Mouse (Mus musculus): Measurements from ENCODE around the gene Abhd6.

DNA sequence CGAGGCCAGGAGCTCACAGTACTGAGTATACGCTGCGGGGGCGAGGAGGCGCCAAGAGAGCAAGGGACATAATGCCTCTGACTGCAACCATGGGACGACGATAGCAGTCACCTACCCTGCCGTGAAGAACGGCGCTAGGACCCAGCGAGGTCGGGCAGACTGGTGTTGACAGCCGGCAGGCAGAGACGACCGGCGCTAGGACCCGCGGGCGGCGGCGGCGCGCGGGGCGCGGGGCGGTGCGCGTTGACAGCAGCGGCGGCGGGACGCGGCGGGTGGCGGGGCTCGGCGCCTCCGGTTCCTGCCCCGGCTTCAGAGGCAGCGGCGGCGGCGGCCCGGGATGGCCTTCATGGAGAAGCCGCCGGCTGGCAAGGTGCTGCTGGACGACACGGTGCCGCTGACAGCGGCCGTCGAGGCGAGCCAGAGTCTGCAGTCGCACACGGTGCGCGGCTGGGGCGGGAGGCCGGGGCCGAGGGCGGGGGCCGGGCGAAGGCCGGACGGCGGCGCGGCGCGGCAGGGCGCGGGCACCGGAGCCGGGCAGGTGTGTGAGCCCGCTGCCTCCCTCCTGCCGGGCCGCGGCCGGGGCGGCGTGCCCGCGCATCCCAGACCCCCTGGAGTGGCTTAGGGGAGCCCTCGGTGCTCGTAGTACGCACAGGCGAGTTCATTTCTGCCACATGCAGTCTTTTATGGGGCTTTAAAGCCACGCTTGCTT is 95.4 kb downstream of the Abhd6 start, which contains the start of gene Pxk:
- TF ChIP-seq MAZ (IDR thresholded peaks at IDR 0.05; ENCODE audit: low read depth, low read length), result peak; percentile 53; the same call in 1 of the 2 replicates
- no peak for TF ChIP-seq ZC3H11A (IDR thresholded peaks at IDR 0.05; ENCODE audit: low read depth, low read length)
- TF ChIP-seq HCFC1 (IDR thresholded peaks at IDR 0.05; ENCODE audit: low read depth, low read length), result peak; percentile 75
- peak in 1 of 2 experiments; percentile 52; a peak in 1 of 4 replicates for TF ChIP-seq POLR2A (IDR thresholded peaks at IDR 0.05; ENCODE audit: control insufficient read depth in 1 of 2, insufficient read depth in 1 of 2, low read depth in 1 of 2, low read length in 2 of 2, poor library complexity in 1 of 2)
- TF ChIP-seq EP300 (IDR thresholded peaks at IDR 0.05; ENCODE audit: low read depth in 1 of 2, low read length in 2 of 2), result no peak; a peak in 1 of 4 replicates
- no peak for TF ChIP-seq CTCF (IDR thresholded peaks at IDR 0.05 in 2 of 3, conservative IDR thresholded peaks at IDR 0.05 in 1 of 3; ENCODE audit: control insufficient read depth in 1 of 3, insufficient read depth in 1 of 3, low read depth in 2 of 3, low read length in 3 of 3, poor library complexity in 1 of 3, severe bottlenecking in 1 of 3)
